Mouse (Mus musculus): Measurements from ENCODE around the gene Olfr212.
"Not testable (repeated sequence)": the region's sequence is repeated elsewhere in the genome, so short reads cannot be mapped to it uniquely, and the experiment has no call there.

Olfr212 gene

GRCm38 (mm10) chr6:116506302-116507003 lies at the start of gene Olfr212:
TSS of gene Olfr212 (plus strand) at chr6:116506516.
- not testable (repeated sequence) for DNase-seq

DNA sequence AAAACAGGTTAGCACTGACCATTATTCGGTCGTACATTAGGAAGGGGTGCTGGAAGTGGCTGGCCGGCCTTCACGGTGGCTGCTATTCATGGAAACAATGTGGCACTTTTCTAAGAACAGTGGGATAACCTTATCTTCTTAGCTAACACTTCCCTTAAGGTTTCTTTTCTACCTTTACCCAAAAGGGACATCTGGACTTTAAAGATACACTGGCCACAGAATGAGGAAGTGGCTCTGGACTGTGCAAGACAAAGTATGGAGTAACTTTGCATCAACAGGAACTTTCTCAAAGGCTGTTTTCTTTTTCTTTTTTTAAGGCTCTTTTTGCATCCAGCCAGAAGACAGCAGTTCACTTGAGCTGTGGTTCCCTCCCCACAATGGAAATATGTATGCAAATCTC lies 47.6 kb upstream of the Olfr212 start:
- no peak for DNase-seq

GRCm38 (mm10) chr6:116459232-116459631 lies 47.1 kb upstream of the Olfr212 start:
- no peak for DNase-seq

DNA sequence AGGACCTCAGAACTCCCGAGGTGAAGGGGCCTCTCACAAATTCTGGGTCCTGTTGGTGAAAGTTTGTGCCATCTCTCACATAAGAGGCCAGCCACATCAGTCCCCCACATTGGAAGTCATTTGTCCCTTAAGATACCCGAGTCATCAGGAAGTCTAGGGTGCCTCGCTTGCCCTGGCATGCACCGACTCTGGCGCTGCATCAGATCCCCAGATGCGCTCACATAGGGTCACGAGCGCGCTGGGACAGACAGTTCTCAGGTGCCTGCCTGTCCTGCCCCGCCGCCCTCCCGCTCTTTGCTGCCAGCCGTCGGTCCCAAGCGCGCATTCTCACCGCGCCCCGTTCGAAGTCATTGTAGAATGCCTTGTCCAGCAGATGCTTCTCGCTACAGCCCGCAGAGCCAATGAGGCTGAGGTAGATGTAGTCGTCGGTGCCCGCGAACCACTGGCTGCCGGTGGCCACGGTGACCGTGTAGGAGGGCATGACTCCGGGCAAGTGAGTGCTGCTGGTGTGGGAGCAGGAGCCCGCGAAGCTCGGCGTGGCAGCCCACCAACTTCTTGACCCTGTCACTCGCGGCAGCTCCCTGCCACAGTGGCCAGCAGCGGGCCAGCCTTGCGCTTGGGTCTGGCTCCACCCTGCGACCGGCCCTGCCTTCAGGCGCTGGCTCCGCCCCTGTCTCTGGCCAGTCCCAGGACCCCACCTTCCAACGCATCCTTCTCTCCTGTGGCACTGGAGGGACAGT lies 45.6 kb upstream of the Olfr212 start, which contains the start of gene Alox5:
Gene Alox5, minus strand, starts transcription at position 635 of the 740 bp plus-strand sequence.
- DNase-seq, result no peak

DNA sequence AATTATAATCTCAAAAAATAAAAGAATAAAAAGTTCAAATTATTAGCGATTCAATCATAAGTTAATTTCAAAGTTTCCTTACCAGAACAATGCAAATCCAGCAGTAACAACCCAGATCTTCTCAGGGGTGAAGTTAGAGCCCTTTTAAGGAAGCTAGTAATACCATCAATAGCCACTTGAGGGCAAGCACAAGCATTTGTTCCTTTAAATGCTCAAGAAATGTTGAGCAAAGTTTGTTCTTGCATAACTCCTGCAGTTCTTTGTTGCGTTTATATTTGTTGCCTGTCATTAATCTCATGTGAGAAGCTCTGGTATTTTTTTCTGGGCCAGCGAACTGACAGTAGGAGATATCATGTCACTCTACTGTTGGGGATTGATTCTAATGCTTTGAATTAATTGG lies 38.2 kb upstream of the Olfr212 start:
- no peak for DNase-seq

- no peak for DNase-seq
Measured at GRCm38 (mm10) chr6:116485081-116485480, 21.2 kb upstream of the Olfr212 start.

- no peak for DNase-seq
Measured at GRCm38 (mm10) chr6:116486833-116487232, 19.5 kb upstream of the Olfr212 start.

DNA sequence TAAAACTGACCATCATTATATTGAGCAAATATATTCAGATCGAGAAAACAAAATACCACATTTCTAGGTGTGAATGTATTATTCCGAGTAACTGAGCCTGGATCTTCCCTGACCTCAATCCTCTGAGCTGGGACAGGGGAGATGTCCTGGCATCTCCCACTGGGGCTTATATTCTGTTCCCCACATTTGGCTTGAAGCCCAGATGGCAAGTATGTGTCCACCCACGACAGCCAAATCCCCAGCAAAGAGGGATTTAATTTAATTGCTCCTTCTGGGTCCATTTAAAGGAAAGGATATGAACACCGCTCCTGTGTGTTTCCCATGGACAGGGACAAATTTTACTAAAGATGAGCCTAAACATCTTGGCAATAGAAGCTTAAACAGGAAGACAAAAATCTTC lies 17.5 kb upstream of the Olfr212 start, which contains the start of gene Olfr211:
Gene Olfr211, plus strand, starts transcription at position 301 of the 400 bp plus-strand sequence.
- DNase-seq, result peak; percentile 12

DNA sequence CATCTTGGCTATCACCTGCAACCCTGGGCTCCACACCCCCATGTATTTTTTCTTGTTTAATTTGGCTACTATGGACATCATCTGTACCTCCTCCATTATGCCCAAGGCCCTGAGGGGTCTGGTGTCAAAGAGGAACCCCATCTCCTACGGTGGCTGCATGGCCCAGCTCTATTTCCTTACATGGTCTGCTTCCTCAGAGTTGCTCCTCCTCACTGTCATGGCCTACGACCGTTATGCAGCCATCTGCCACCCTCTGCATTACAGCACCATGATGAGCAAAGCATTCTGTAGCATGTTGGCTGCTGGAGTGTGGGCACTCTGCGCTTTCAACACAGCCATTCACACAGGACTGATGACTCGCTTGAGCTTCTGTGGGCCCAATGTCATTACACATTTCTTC lies 12.6 kb upstream of the Olfr212 start:
- DNase-seq, result no peak

DNA sequence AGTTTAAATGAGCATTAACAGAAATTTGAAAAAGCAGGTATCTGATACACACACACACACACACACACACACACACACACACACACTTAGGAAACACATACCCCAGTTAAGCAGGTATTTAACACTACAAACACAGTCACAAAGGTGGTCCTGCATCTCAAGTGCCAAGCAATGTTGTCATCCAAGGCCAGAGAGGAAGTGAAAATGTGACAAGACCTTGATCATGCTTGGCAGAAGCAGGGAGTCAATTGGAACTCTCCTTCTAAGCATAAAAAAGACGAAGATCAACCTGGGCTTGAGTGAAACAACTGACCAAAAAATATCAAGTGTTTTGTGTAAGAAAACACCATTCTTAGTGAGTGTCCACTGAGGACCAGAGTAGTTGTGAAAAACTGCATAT lies 10.4 kb upstream of the Olfr212 start:
- no peak for DNase-seq

GRCm38 (mm10) chr6:116514832-116515231 lies 8.5 kb downstream of the Olfr212 start:
- no peak for DNase-seq

DNA sequence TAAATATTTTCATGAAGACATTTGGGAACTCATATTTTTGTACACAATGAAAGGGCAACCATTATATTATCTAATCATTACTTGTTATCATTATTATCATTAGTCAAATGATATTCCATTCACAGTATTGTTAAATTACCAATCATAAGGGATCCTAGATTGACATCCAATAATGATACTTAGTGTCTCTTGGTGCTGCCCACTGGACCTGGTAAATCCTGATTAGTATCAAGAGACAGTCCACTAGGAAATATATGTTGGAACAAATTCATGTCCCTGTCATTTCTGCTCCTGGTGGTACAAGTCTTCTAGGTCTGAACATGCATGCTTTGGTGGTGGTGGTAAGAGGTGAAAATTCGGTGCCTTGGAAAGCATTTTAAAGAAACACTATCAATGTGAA lies 31.8 kb downstream of the Olfr212 start, which contains the start of gene Olfr213:
Gene Olfr213, plus strand, starts transcription at position 301 of the 400 bp plus-strand sequence.
- DNase-seq, result no peak

DNA sequence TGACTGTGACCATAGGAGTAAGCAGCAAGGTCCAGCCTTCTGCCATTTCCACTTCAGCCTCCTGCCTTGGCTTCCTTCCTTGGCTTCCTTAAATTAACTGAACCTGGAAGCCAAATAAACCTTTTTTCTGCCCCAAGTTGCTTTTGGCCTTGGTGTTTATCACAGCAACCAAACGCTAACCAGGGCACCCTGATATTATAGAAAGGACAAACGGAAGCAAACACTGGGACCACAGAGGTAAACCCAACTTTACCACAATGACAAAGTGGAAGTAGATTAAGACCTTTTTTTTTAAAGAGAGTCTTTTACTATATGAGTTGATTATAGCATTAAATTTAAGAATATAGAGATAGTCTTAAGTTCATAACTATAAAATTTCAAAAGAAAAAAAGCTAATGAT lies 36.2 kb downstream of the Olfr212 start:
- DNase-seq, result no peak

GRCm38 (mm10) chr6:116550841-116551240 lies 44.5 kb downstream of the Olfr212 start, which contains the start of gene Gm5580:
TSS of gene Gm5580 (plus strand) at chr6:116551141.
- not testable (repeated sequence) for DNase-seq

DNA sequence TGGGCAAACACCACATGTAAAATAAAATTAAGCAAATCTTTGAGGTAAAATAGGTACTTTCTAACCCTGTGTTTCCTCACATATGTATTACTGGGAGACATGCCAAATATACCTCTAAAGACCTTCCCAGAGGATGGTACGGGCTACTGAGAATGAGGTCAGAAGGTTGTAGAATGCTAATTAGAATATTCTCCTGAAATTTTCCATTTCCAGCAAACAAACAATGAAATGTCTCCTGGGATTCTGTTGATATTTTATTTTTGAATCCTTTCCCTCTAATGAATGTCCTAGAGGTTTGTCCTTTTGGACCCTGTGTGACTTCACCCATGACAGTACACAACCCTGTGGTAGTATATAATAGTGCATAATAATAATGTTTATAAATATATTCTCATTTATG lies 47.6 kb downstream of the Olfr212 start, which contains the start of gene Olfr214:
Gene Olfr214, plus strand, starts transcription at position 301 of the 400 bp plus-strand sequence.
- no peak for DNase-seq

DNA sequence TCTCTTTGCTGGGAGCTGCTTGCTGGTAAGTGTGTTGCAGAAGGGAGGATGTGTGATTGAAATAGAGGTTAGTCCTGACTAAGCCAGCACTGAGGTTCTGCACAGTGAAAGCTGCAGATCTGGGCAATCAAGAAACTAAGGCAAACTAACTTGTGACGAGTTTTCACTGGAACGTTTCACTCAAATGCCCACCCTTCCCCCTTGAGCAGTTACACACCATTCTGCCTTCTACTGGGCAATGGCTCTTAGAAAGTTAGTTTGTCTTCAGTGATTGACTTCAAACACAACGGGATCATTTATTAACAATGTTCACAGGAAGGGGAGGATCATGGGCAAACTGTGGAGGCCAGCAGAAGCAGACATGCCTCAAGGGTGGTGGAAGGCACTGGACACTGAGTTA lies 48.6 kb downstream of the Olfr212 start:
- DNase-seq, result no peak
